Mouse (Mus musculus) G1E (cell line): ENCODE data around the gene Slc2a4. TPM values are rescaled to one million over a fixed set of nuclear protein-coding genes. Genes with fewer than 3 reads are reported as not detected.
"Not testable (repeated sequence)": the region's sequence is repeated elsewhere in the genome, so short reads cannot be mapped to it uniquely, and the experiment has no call there.

Source experiments
- ATAC-seq: 2 replicates; pipeline ENCODE4 v1.8.0; 2016; ENCODE audit warnings: mild to moderate bottlenecking; ENCODE audit not compliant: insufficient number of reproducible peaks, poor library complexity, low FRiP score, severe bottlenecking; ENCODE audit errors: extremely low read depth
- DNase-seq: peaks from one replicate; pipeline ENCODE4 v3.0.0; 2012; ENCODE audit warnings: low spot score
- H3K27me3 ChIP-seq: 2 replicates; pipeline ENCODE4 v1.6.1; 2012; ENCODE audit warnings: mild to moderate bottlenecking, low read length, inconsistent platforms; ENCODE audit not compliant: insufficient read depth
- H3K36me3 ChIP-seq: replicated peaks from 2 replicates; pipeline ENCODE3; 2012; ENCODE audit warnings: mild to moderate bottlenecking, inconsistent platforms
- H3K4me1 ChIP-seq: 2 replicates; pipeline ENCODE4 v1.6.1; 2012; ENCODE audit warnings: low read depth, low read length, inconsistent platforms, mixed read lengths; ENCODE audit not compliant: insufficient read depth
- H3K4me3 ChIP-seq: 2 replicates; pipeline ENCODE4 v1.5.1; 2012; ENCODE audit warnings: low read depth, mild to moderate bottlenecking, inconsistent platforms, low read length, moderate library complexity, mixed read lengths
- H3K9me3 ChIP-seq: replicated peaks from 2 replicates; pipeline ENCODE4 v1.6.1; 2012; ENCODE audit warnings: inconsistent platforms
- CTCF ChIP-seq: IDR thresholded peaks from 2 replicates; pipeline ENCODE4 v1.5.1; 2012; ENCODE audit warnings: low read depth, low read length, inconsistent platforms, mixed read lengths
- GATA1 ChIP-seq: IDR thresholded peaks from 2 replicates; pipeline ENCODE4 v1.6.1; 2012; ENCODE audit warnings: borderline replicate concordance, low read length, inconsistent platforms, mixed read lengths
- GATA2 ChIP-seq: IDR thresholded peaks from 2 replicates; pipeline ENCODE4 v1.6.1; 2012; ENCODE audit warnings: low read depth, low read length, inconsistent platforms, borderline replicate concordance
- POLR2AphosphoS5 ChIP-seq: IDR thresholded peaks from 2 replicates; pipeline ENCODE4 v1.6.1; 2012; ENCODE audit warnings: low read depth, low read length, inconsistent platforms; ENCODE audit not compliant: insufficient replicate concordance
- TAL1 ChIP-seq: conservative IDR thresholded peaks from 2 replicates; pipeline ENCODE4 v1.6.1; 2012; ENCODE audit warnings: low read depth, low read length, inconsistent platforms, mixed read lengths
- polyA plus RNA-seq: library from polyadenylated mRNA; stranded (reverse); fragments of >175 nt; gene quantifications from 2 replicates; pipeline ENCODE4 v1.2.3, GENCODE M21; 2012
- total RNA-seq, 2 experiments: library from RNA; stranded (forward) in 1 of 2; stranded (reverse) in 1 of 2; fragments of 200-1000 nt in 1 of 2; fragments of >200 nt in 1 of 2; fragmentation: Nextera tagmentation in 1 of 2; gene quantifications; 2 replicates each; pipeline ENCODE4 v1.2.3; 2014 to 2017

Slc2a4 gene
- total and polyA plus RNA-seq, 3 experiments, result 0.16 to 10.6 (median 0.16) TPM

DNA sequence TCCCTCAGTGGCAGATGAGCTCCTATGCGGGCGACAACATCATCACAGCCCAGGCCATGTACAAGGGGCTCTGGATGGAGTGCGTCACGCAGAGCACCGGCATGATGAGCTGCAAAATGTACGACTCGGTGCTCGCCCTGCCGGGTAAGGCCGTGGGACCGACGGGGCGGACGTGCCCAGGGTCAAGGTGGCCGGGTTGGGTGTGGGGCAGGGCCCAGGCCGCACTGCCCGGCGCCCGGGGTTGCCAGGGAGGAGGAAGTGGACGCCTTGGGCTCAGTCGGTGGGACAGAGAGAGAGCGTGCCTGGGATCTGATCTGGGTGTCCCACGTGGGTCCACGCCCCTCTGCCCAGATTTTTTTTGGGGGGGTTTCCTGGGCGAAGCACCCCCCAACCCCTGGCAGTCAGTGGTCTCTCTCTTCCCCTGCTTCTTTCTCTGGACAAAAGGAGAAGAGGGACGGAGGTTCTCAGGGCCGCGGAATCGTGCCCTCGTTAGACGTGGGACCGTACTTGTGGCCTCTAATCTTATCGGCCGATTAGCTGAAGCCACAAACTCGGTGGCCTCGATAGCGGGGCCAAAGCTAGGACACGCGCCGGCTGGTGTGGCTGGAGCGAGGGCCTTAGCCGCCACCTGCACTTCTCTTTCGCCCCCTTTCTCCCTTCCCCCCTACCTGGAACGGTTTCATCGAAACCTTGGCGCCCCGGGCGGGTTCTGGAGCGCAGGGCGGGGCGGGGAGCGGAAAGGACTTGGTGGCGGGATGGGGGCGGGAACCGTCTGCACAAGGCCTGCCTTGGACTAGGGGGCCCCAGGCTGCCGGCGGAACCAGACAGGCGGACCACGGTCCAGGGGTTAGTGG lies 18.2 kb upstream of the Slc2a4 start:
- H3K36me3 ChIP-seq, result peaks cover 38% of the 10 kb centered on the region
- ATAC-seq (no peak), DNase-seq (no peak)
- H3K4me3 ChIP-seq, result peak overlapping the region; percentile 46
- TF ChIP-seq GATA1, result no peak
- TF ChIP-seq TAL1, result no peak
- no peak for TF ChIP-seq GATA2
- TF ChIP-seq CTCF, result no peak
- TF ChIP-seq POLR2AphosphoS5, result no peak
- H3K9me3 ChIP-seq, result peaks cover 19% of the 10 kb centered on the region
- H3K27me3 ChIP-seq, result peaks cover 26% of the 10 kb centered on the region
- peaks cover 14% of the 10 kb centered on the region for H3K4me1 ChIP-seq

DNA sequence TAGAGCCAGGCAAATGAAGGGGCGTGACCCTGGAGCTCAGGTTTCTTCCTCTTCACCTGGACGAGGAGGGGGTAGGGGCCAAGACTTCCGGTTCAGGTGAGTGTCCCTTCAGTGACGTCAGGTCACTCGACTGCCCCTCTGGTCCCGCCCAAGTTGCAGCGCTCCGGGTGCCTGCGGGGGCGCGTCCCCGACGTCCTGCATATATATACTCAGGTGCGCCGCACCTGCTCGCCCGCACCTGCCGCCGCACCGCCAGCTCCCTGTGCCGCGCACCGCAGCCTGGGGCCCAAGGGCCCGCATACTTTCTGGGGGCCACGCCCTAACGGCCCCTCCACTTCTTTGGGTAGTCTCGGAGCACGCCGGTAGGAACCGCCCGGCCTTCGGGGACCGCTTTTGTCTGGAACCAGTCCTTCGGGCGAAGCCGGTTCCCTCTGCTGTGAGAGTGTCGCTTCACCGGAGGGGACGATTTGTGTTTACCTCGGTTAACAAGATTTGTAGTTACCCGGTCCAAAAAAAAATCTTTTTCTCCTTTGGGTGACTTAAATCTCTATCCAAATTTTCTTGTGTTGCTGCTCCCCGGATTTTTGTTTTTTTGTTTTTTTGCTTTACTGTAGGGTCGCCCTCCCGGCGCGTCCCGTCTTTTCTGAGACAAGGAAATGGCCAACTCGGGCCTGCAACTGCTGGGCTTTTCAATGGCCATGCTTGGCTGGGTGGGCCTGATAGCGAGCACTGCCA lies 17.4 kb upstream of the Slc2a4 start:
- no peak for DNase-seq
- H3K4me3 ChIP-seq, result no peak overlapping the region
- H3K36me3 ChIP-seq, result peaks cover 31% of the 10 kb centered on the region
- peaks cover 19% of the 10 kb centered on the region for H3K4me1 ChIP-seq
- TF ChIP-seq GATA2 (no peak), CTCF (no peak), GATA1 (no peak), TAL1 (no peak), POLR2AphosphoS5 (no peak)
- ATAC-seq, result no peak
- peaks cover 19% of the 10 kb centered on the region for H3K9me3 ChIP-seq
- peaks cover 28% of the 10 kb centered on the region for H3K27me3 ChIP-seq

DNA sequence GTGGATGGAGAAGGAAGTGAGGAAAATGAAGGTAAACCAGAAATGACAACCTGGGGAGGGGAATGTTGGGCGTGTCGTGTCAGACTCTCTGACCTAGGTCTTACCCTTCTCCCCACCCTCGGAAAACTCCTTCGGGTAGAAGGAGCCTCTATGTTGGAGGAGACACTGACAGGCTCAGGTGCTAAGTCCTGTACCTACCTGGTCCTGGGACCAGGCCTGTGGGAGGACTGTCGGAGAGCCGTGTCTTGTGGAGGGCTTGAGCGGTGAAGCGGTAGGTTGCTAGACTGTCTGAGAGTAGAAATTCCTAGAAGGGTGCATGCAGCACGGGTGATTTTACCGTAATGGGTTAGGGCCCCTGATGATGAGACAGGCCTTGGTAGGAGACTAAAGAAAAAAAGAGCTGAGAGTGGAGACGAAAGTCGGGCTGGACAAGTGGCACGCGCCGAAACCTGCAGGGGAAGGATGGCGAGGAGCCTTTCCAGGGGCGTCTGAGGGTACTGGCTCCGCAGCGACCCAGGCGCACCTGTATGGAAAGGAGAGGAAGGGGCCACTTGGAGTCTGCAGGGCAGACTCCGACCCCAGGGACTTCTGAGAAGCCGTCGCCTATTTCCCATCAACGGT lies 16.8 kb upstream of the Slc2a4 start, which contains the start of gene Cldn7:
Cldn7 (plus strand) TSS at position 130 of the 621 bp plus-strand sequence.
- H3K27me3 ChIP-seq, result peaks cover 29% of the 10 kb centered on the region

DNA sequence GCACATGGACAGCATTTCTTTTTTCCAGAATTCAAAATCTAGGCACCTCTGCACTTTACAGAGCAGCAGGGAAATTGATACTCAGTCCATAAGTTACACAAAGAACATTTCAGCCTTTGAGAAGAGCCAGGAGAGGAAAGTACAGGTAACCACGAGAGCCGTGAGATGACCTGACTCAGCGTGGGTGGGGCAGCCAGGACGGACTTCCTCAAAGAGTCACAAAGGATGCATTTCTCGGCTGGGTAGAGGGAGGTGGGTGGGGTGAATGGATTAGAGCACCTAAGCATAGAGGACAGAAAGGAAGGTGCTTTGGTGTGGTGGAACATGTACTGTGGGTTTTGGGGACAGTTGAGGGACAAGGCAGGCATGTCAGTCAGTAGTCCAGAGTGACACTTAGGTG lies 13.9 kb upstream of the Slc2a4 start:
- no peak for DNase-seq

More for the DNA sequence above, 16.8 kb upstream of the Slc2a4 start, which contains the start of gene Cldn7:
- Histone ChIP-seq H3K4me1 (peaks cover 19% of the 10 kb centered on the region), H3K4me3 (no peak within 1 kb of the TSS), H3K36me3 (peaks cover 25% of the 10 kb centered on the region), H3K9me3 (peaks cover 19% of the 10 kb centered on the region)
- ATAC-seq (no peak), DNase-seq (no peak)
- TF ChIP-seq CTCF (no peak), GATA1 (no peak), TAL1 (no peak), GATA2 (no peak), POLR2AphosphoS5 (no peak)

DNA sequence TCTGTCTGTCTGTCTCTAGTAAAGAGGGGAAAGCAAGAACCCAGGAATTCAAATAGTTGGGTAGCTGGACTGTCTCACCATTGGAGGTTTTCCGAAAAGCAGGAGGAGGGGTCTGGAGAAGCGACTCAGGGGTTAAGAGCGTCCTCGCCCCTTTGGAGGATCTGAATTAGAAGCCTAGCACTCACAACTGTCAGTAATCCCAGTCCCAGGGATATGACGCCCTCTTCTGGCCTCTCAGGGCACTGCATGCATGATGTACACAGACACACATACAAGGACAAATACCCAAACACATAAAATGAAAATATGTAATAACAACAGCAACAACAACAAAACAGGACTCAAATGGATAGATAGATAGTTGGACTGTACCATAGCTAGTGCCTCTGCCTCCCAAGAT lies 12.6 kb upstream of the Slc2a4 start:
- Histone ChIP-seq H3K4me3 (no peak overlapping the region), H3K4me1 (peaks cover 14% of the 10 kb centered on the region), H3K36me3 (no peaks in the 10 kb centered on the region), H3K27me3 (peaks cover 47% of the 10 kb centered on the region), H3K9me3 (peaks cover 7% of the 10 kb centered on the region)
- ATAC-seq (no peak), DNase-seq (no peak)
- TF ChIP-seq CTCF (peak; percentile 25; the same call in 1 of the 2 replicates), TAL1 (no peak), GATA1 (no peak)

More for the DNA sequence above, 13.9 kb upstream of the Slc2a4 start:
- H3K9me3 ChIP-seq, result peaks cover 18% of the 10 kb centered on the region
- peaks cover 45% of the 10 kb centered on the region for H3K27me3 ChIP-seq
- H3K4me1 ChIP-seq, result peaks cover 17% of the 10 kb centered on the region
- H3K36me3 ChIP-seq, result no peaks in the 10 kb centered on the region
- TF ChIP-seq GATA2 (no peak), GATA1 (no peak), TAL1 (no peak)
- H3K4me3 ChIP-seq, result no peak overlapping the region
- no peak for ATAC-seq

DNA sequence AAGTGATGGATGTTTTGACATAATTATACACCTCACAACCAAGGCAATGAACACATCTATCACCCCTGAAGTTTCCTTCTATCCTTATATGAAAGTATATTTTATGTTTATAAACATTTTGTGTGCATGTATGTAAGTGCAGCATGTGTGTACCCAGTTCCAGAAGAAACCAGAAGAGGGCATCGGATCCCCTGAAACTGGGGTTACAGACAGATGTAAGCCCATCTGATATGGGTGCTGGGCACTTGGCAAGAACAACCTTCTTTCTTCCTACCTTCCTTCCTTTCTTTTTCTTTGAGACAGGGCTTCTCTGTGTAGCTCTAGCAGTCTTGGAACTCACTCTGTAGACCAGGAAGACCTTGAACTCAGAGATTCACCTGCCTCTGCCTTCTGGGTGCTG lies 8.2 kb upstream of the Slc2a4 start:
- Histone ChIP-seq H3K4me3 (no peak overlapping the region), H3K4me1 (peaks cover 15% of the 10 kb centered on the region), H3K27me3 (peaks cover 51% of the 10 kb centered on the region), H3K36me3 (no peaks in the 10 kb centered on the region), H3K9me3 (no peaks in the 10 kb centered on the region)
- ATAC-seq (no peak), DNase-seq (no peak)
- TF ChIP-seq CTCF, result no peak
- no peak for TF ChIP-seq POLR2AphosphoS5
- no peak for TF ChIP-seq TAL1
- no peak for TF ChIP-seq GATA2
- no peak for TF ChIP-seq GATA1

DNA sequence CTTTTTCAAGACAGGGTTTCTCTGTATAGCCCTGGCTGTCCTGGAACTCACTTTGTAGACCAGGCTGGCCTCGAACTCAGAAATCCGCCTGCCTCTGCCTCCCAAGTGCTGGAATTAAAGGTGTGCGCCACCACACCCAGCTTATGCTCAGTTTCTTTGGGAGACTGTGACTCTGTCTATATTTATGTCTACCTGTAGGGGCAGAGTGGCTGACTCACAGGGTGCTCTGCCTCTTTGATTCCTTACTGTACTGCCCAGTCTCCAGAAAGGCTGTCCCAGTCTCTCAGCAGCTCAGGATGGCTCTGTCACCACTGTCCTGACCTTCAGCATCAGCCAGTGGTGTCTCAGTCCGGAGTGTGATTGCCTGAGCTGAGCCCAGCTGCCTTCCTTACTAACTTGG lies 7.6 kb upstream of the Slc2a4 start:
- Histone ChIP-seq H3K27me3 (peaks cover 56% of the 10 kb centered on the region), H3K4me1 (peaks cover 10% of the 10 kb centered on the region)
- H3K36me3 ChIP-seq, ATAC-seq, DNase-seq, H3K9me3 ChIP-seq, H3K4me3 ChIP-seq: not testable (repeated sequence)
